ENCODE assay signal across 8 mouse cellular contexts in the genomic region with DNA sequence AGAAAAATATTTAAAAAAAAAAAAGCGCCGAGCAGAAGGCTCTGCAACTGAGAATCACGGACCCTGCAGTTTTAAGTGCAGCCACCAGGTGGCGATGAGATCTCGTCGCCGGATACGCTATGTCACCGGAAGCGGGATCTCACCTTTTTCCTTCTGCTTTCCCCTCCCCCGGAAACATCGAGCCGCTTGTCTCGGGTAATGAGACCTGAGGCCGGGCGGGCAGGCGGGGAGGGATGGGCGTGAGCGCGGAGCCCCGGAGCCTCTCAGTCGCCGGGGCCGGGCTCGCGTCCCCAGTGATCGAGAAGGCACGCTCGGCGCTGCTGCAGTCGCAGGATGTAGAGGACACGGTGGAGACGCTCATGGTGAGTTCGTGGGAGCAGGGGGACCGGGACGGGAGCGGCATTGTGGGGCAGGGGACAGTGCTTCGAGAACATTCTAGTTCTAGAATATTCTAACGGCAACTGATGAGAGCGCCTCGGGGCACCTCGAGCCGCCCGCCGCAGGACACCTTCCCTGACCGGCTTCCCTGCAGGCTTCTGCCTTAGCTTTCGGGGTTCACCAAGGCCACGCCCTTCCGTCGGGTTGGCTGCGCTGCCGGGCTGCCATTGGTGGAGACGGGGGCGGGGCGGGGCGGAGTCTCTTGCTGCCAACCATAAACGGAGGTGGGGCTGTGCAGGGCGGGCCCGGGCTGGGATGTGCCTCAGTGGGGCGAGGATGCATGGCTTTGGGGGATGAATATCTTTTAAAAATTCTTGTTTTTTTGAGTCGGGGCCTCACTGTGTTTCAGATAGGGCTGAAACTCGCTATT. TPM values are rescaled to one million over a fixed set of nuclear protein-coding genes. Genes with fewer than 3 reads are reported as not detected.
DNase-seq lines count a peak whose midpoint lies in the region; ATAC-seq and TF ChIP-seq lines count a peak whose summit lies in the region.

TSS of gene Slc25a38 (plus strand) at position 164 of the 808 bp plus-strand sequence.

- H3K27ac ChIP-seq in hindbrain, embryonic 14.5 days: peak within 1 kb of the TSS; percentile 94

- peaks cover 7% of the 10 kb centered on the region; the same call in 1 of the 2 replicates for H3K4me1 ChIP-seq in hindbrain, embryonic 14.5 days (replicated peaks; ENCODE audit: control insufficient read depth, insufficient read depth, low read length)

- peak; percentile 67 for DNase-seq in Patski (ENCODE audit: low read depth, low spot score)
- peak; percentile 97 to 98 for DNase-seq in cerebellum, postnatal 14 days
- peak; percentile 89 to 93 for DNase-seq in frontal cortex, postnatal 25 days (ENCODE audit: low spot score in 2 of 2)
- peak; percentile 96 for DNase-seq in hindbrain, embryonic 14.5 days (ENCODE audit: low spot score)
- DNase-seq in layer of hippocampus, postnatal 36 days: peak; percentile 94 to 95
- peak; percentile 98 for DNase-seq in lung, postnatal 36 days
- peak; percentile 96 for DNase-seq in retina, postnatal 1 day
- DNase-seq in urinary bladder, adult 18-20 months (ENCODE audit: low spot score in 2 of 2): peak; percentile 89 to 92

- peak; percentile 97 for ATAC-seq in Patski
- peak; percentile 98 for ATAC-seq in hindbrain, embryonic 14.5 days (ENCODE audit: low FRiP score)

- no peaks in the 10 kb centered on the region for H3K36me3 ChIP-seq in hindbrain, embryonic 14.5 days (replicated peaks; ENCODE audit: control insufficient read depth, insufficient read depth)

- CTCF ChIA-PET in Patski (lab: Charles Lee): interaction anchor here (0.9 to 1.9 kb wide), 6 partner anchors 11 to 83 kb away, joined by 3 to 6 read pairs (median 4); no protein-coding TSS in a partner anchor

- POLR2A ChIA-PET in Patski (lab: Charles Lee): interaction anchor here (0.6 to 1.5 kb wide), 7 partner anchors 16 to 463 kb away, joined by 3 to 6 read pairs (median 3); partner anchors contain the start of genes Rpsa and Xirp1

- H3K9ac ChIP-seq in hindbrain, embryonic 14.5 days: peak within 1 kb of the TSS; percentile 92

- WGBS in hindbrain, embryonic 14.5 days: 1% methylated on average over 62 of the region's 62 CpGs

- no peaks in the 10 kb centered on the region for H3K9me3 ChIP-seq in hindbrain, embryonic 14.5 days (ENCODE audit: control insufficient read depth, low read length)

- H3K4me2 ChIP-seq in hindbrain, embryonic 14.5 days (replicated peaks): peak within 1 kb of the TSS; percentile 70

- peak within 1 kb of the TSS; percentile 83 for H3K4me3 ChIP-seq in hindbrain, embryonic 14.5 days (replicated peaks; ENCODE audit: low read length)

- in situ Hi-C loops in Patski (cut with MboI; ENCODE audit: low pct_unique_long_range_greater_than_20kb): no loop called here

- H3K27me3 ChIP-seq in Patski: no peaks in the 10 kb centered on the region
- H3K27me3 ChIP-seq in hindbrain, embryonic 14.5 days (ENCODE audit: control insufficient read depth, insufficient read depth, low read length): no peaks in the 10 kb centered on the region

- TF ChIP-seq CTCF in Patski (IDR thresholded peaks at IDR 0.05): peak; percentile 88

RNA-seq across cellular contexts. Expression of gene Slc25a38, which starts in this region (rescaled TPM):
- polyA plus RNA-seq in Patski (2021): 27.3 TPM
- polyA plus RNA-seq in hindbrain, embryonic 14.5 days (2014; fragmentation: Nextera tagmentation; extraction: Ambion mirVana): 38.3 and 43.0 TPM in 2 replicates
- 10 to 100 TPM; 26.9 to 29.1 TPM for total RNA-seq in layer of hippocampus, postnatal 36 days (2021)

Comparison
In these comparisons a context has a peak if more than half of its experiments do, and no peak if none do; other contexts are left out.
1. Peak in every context shown above with its lines: DNase-seq, ATAC-seq, H3K4me3 ChIP-seq and H3K27ac ChIP-seq.